Mouse (Mus musculus) lung, postnatal 25 days (tissue): ENCODE measurements around the gene Serpine3.

Source experiments
- DNase-seq: peaks from one replicate; pipeline ENCODE4 v3.0.0; 2022; ENCODE audit warnings: low spot score

Serpine3 gene

GRCm38 (mm10) chr14:62663367-62663766, at the start of gene Serpine3:
Gene Serpine3 (plus strand): TSS chr14:62663667.
- DNase-seq = no peak

DNA sequence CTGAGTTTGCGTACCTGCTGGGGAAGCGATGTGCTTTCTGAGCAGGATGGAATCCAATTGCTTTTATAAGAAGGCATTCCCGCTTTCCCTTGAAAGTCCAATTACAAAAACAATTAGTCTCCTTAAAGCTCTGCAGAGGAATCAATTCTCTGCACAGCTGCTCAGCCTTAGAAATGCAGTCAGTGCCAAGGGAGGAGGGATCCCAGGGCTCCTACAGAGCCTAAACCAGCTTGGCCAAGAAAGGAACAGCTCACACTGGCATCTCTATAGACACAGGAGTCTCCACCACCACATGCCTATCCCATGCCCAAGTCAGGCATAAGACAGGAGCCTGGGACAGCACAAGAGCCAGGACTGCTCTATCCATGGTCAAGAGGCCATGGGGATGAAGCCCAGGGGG, 41.1 kb upstream of the Serpine3 start:
- DNase-seq = no peak

- DNase-seq = no peak
These were observed 35.5 kb upstream of the Serpine3 start for GRCm38 (mm10) chr14:62627951-62628350.

- DNase-seq = no peak
These were observed 25.8 kb upstream of the Serpine3 start for GRCm38 (mm10) chr14:62637436-62638344.

- no peak for DNase-seq
These were observed 25.1 kb upstream of the Serpine3 start for GRCm38 (mm10) chr14:62638345-62638702.

GRCm38 (mm10) chr14:62639111-62639510, 24.4 kb upstream of the Serpine3 start:
- DNase-seq = peak; percentile 7

DNA sequence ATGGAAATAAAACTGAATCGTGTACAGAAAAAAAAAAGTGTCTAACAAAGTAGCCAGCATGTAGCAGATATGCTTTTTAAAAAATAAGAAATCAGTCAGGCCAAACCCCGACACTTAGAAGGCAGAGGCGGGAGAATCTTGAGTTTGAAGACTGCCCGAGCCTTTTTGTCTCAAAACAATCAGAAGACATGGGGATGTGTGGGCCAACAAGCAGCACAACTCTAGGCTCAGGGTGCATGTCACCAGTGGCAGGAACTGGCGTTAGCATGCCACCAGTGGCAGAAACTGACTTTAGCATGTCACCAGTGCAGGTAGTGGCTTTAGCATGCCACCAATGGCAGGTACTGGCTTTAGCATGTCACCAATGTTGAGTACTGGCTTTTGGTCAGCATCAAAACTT, 23.9 kb upstream of the Serpine3 start:
- DNase-seq = no peak

- DNase-seq = no peak
These were observed 23.1 kb upstream of the Serpine3 start for GRCm38 (mm10) chr14:62640396-62640795.

GRCm38 (mm10) chr14:62642368-62642767, 21.1 kb upstream of the Serpine3 start:
- peak; percentile 32 for DNase-seq

GRCm38 (mm10) chr14:62648405-62648804, 15.1 kb upstream of the Serpine3 start:
- DNase-seq = no peak

DNA sequence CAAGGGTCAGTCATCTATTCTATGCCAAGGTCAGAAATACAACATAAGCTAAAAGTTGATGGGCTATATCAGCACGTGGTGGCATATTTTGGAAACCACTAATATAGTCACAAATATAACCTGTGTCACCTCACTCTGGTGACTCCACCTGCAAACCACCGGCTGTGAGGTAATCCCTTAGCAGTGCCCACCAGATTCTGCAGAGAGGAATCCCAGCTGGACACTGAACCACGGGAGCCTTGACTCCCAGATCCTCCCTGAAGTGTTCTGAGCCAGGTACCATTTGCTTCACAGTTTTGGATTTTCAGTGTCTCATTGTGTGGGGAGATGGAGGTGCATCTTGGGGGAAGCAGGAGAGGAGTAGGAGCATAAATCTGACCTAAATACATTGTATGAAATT, 13.1 kb upstream of the Serpine3 start:
- DNase-seq = no peak

- no peak for DNase-seq
These were observed 11.7 kb upstream of the Serpine3 start for GRCm38 (mm10) chr14:62651771-62652170.

- DNase-seq = no peak
These were observed 7.5 kb upstream of the Serpine3 start for GRCm38 (mm10) chr14:62655996-62656395.

DNA sequence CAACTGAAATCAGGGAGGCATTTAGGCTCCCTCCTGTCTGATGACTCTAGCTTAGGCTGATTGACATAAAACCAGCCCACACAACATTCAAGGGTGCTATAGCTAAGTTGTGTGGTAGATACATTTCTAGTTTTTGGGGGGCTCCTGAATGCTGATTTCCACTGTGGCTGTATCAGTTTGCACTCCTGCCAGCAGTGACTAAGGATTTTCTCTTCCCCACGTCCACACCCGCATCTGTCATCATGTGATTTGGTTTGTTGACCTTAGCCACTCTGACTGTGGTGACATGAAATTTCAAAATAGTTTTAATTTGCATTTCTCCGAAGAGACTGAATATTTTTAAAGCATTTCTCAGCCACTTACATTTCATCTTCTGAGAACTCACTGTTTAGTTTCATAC, 6.0 kb upstream of the Serpine3 start:
- DNase-seq = no peak

DNA sequence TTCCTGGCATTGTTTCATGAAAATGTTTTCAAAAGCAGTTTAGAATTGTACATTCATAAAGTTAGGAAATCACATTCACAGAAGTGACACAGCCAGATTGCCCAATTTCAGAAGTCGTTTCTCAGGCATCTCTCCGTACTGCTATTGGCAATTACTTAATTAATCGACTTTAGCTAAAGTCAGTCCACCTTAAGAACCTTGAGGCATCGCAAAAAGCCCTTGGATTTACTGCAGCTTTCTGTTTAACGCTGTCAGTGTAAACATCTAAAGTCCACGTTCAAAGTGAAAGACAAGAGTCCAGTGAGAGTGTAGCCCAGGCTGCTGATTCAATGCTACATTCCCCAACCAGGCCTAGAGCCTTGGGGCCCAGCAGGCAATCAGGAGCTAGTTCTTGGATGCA, 1.1 kb upstream of the Serpine3 start:
- no peak for DNase-seq

- peak; percentile 7 for DNase-seq
These were observed 1.7 kb downstream of the Serpine3 start for GRCm38 (mm10) chr14:62664976-62665673.

GRCm38 (mm10) chr14:62673646-62674045, 10.2 kb downstream of the Serpine3 start:
- DNase-seq = no peak

DNA sequence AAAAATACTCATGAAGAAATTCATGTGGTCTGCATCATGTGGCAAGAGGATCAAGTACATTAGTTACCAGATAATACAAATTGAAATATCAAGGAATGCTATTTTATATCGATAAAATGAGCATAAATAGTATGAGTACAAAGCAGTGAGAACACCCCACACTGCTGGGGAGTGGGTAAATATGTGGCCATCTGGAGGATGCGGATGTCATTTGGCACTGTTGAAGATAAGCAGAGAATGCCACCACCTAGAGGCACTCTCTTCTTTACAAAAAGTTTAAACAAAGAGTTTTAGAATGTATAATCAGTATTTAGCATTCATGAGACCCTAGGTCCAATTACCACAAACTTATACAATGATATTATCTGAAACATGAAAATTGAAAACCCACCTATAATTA, 54.7 kb downstream of the Serpine3 start:
- no peak for DNase-seq

DNA sequence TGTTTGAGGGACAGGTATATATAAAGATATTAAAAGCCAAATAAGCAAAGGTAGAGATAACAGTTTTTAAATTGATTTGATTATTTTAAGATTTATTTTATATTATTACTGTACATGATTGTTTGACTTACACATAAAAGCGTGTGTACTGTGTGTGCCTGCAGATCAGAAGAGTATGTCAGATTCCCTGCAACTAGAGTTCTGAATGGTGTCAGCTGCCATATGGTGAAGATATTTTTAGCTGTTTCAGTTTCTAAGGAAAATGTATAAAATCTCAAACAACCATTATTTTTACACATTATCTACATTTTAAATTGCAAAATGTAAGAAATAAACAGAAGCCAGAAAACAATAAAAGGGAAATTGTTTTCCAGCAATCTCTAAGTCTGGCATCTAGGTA, 58.2 kb downstream of the Serpine3 start:
- no peak for DNase-seq

DNA sequence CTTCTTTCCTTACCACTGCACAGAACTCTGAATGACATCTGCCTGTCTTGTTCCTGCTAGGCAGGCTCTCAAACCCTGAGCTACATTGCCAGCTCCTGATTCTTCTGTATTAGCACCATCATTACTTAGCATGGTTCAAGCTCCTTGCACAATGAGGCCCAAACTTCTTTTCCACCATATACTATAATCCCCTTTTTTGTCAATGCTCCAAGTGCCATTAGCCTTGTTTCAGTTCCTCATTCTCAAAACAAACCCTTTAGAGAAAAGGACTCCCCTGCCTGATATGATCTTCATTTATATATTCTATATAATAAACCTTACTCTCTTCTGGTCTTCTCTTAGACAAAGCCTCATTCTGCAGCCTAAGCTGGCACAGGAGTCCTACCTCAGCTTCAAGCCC, 61.1 kb downstream of the Serpine3 start:
- no peak for DNase-seq

GRCm38 (mm10) chr14:62731902-62732301, 68.4 kb downstream of the Serpine3 start:
- no peak for DNase-seq

DNA sequence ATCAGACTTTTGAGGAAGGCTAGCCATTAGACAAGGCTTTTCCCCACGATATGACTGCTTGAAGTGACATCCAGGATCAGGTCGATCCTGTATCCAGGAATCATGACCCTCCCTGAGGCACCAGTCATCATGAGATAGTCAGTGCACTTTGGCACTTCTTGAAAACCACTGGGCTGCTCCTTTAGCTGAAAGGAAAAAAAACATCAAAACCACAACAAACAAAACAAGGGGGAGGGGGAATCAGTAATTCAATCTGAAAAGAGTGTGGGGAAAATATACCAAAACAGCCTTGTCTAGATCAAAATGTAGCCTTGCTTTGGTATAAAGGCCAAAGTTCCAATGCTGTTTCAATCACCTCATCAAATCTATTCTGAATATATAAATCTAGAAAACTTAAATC, 70.2 kb downstream of the Serpine3 start:
- DNase-seq = no peak

DNA sequence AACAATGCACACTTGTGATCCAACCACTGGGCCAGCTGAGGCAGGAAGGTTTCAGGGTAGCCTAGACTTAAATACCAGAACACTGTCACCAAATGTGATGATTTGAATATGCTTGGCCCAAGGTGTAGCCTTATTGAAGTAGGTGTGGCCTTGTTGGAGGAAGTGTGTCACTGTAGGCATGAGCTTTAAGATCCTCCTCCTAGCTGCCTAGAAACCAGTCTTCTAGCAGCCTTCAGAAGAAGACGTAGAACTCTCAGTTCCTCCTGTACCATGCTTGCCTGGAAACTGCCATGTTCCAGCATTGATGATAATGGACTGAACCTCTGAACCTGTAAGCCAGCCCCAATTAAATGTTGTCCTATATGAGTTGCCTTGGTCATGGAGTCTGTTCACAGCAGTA, 72.2 kb downstream of the Serpine3 start:
- DNase-seq = peak; percentile 4
